Mouse (Mus musculus) liver, embryonic 12.5 days (tissue): ENCODE data around the gene Trip10. TPM values are rescaled to one million over a fixed set of nuclear protein-coding genes. Genes with fewer than 3 reads are reported as not detected.

Experiments used
- microRNA-seq: library from miRNA; unstranded; fragments of <30 nt; microRNA quantifications from one replicate; pipeline ENCODE4, GENCODE M21; 2017
- polyA plus RNA-seq: library from polyadenylated mRNA; unstranded; fragments of >200 nt; fragmentation: Nextera tagmentation; extraction: Ambion mirVana; gene quantifications from 2 replicates; pipeline ENCODE4 v1.2.1, GENCODE M21; 2016

Gene Trip10
- polyA plus RNA-seq, 1 experiment from 2014 or later = 15.3 TPM

Small RNA genes within 50 kb of the gene (microRNA-seq; reads per million reads assigned to microRNA genes)
- not detected for gene Mir6978

Other genes with a start within 250 kb of the Trip10 start
- gene Pspn, start 249.4 kb upstream of the Trip10 start, polyA plus RNA-seq = 0.29 and 0.31 TPM in 2 replicates
- 76.4 and 78.5 TPM in 2 replicates for gene Gtf2f1, start 238.2 kb upstream of the Trip10 start, polyA plus RNA-seq
- gene Gm17949, start 238.0 kb upstream of the Trip10 start, polyA plus RNA-seq = 0.11 and 0.33 TPM in 2 replicates
- 54.9 and 57.1 TPM in 2 replicates for gene Khsrp, start 217.9 kb upstream of the Trip10 start, polyA plus RNA-seq
- not detected in 2 replicates for gene Slc25a41, start 207.8 kb upstream of the Trip10 start, polyA plus RNA-seq
- 2.5 and 3.0 TPM in 2 replicates for gene Crb3, start 190.3 kb upstream of the Trip10 start, polyA plus RNA-seq
- 3.2 and 3.5 TPM in 2 replicates for gene Slc25a23, start 189.6 kb upstream of the Trip10 start, polyA plus RNA-seq
- gene Dennd1c, start 170.9 kb upstream of the Trip10 start, polyA plus RNA-seq = 1.8 and 2.2 TPM in 2 replicates
- gene Tubb4a, start 161.7 kb upstream of the Trip10 start, polyA plus RNA-seq = 1.1 and 1.4 TPM in 2 replicates
- 2.3 and 2.4 TPM in 2 replicates for gene Tnfsf9, start 144.1 kb upstream of the Trip10 start, polyA plus RNA-seq
- gene Cd70, start 99.7 kb upstream of the Trip10 start, polyA plus RNA-seq = not detected in 2 replicates
- gene Tnfsf14, start 55.3 kb upstream of the Trip10 start, polyA plus RNA-seq = 1.6 and 1.7 TPM in 2 replicates
- gene C3, start 21.3 kb upstream of the Trip10 start, polyA plus RNA-seq = 95.1 and 100 TPM in 2 replicates
- 18.2 and 18.4 TPM in 2 replicates for gene Gpr108, start 1.0 kb upstream of the Trip10 start, polyA plus RNA-seq
- 14.2 and 14.3 TPM in 2 replicates for gene Vav1, start 29.6 kb downstream of the Trip10 start, polyA plus RNA-seq
- 9.5 and 11.6 TPM in 2 replicates for gene Adgre1, start 109.2 kb downstream of the Trip10 start, polyA plus RNA-seq